Mouse (Mus musculus) liver, embryonic 14.5 days (tissue): Measurements from ENCODE around the gene Notum.

Source experiments
- CTCF ChIP-seq: IDR thresholded peaks from 2 replicates; pipeline ENCODE4 v1.5.1; 2016; ENCODE audit warnings: antibody characterized with exemption, low read depth, control low read depth
- EP300 ChIP-seq: IDR thresholded peaks from 2 replicates; pipeline ENCODE4 v1.6.1; 2016; ENCODE audit warnings: antibody characterized with exemption, low read depth

- TF ChIP-seq CTCF (no peak), EP300 (no peak)
These were observed 23.7 kb upstream of the Notum start for GRCm38 (mm10) chr11:120684660-120685059.
